Mouse (Mus musculus): ENCODE measurements around the gene Il6st.

- TF ChIP-seq CTCF (IDR thresholded peaks at IDR 0.05; ENCODE audit: low read depth, low read length) (no peak), POLR2A (IDR thresholded peaks at IDR 0.05; ENCODE audit: borderline replicate concordance, low read depth, low read length) (no peak)
Observed at GRCm38 (mm10) chr13:112482525-112482924, 18.7 kb downstream of the Il6st start.

Measured in bone marrow macrophage, adult 2 months (primary cell).